Mouse (Mus musculus): ENCODE results near the gene Trim8. TPM values are rescaled to one million over a fixed set of nuclear protein-coding genes. Genes with fewer than 3 reads are reported as not detected.

Gene Trim8
- polyA plus RNA-seq, 1 experiment: not detected

GRCm38 (mm10) chr19:46459256-46459655, 42.2 kb upstream of the Trim8 start:
- Histone ChIP-seq H3K4me3 (ENCODE audit: insufficient read depth, low read depth, low read length) (no peak overlapping the region), H3K4me1 (ENCODE audit: control insufficient read depth, insufficient read depth, low read length) (peaks cover 15% of the 10 kb centered on the region; the same call in 1 of the 2 replicates), H3K27ac (ENCODE audit: insufficient read depth, low read depth, low read length) (no peak overlapping the region)
- TF ChIP-seq CTCF (IDR thresholded peaks at IDR 0.05; ENCODE audit: insufficient read depth, low read depth, low read length) (no peak), POLR2A (IDR thresholded peaks at IDR 0.05; ENCODE audit: insufficient read depth, low read depth, low read length) (no peak)
- 73% methylated on average over 10 of the region's 10 CpGs for WGBS

GRCm38 (mm10) chr19:46459889-46460288, 41.6 kb upstream of the Trim8 start:
- Histone ChIP-seq H3K4me3 (ENCODE audit: insufficient read depth, low read depth, low read length) (no peak overlapping the region), H3K27ac (ENCODE audit: insufficient read depth, low read depth, low read length) (no peak overlapping the region), H3K4me1 (ENCODE audit: control insufficient read depth, insufficient read depth, low read length) (peaks cover 15% of the 10 kb centered on the region; the same call in 1 of the 2 replicates)
- no peak for TF ChIP-seq POLR2A (IDR thresholded peaks at IDR 0.05; ENCODE audit: insufficient read depth, low read depth, low read length)
- no peak for TF ChIP-seq CTCF (IDR thresholded peaks at IDR 0.05; ENCODE audit: insufficient read depth, low read depth, low read length)
- WGBS: 68% methylated on average over 2 of the region's 2 CpGs

- 97% methylated on average over 3 of the region's 3 CpGs for WGBS
- Histone ChIP-seq H3K4me3 (ENCODE audit: insufficient read depth, low read depth, low read length) (no peak overlapping the region), H3K4me1 (ENCODE audit: control insufficient read depth, insufficient read depth, low read length) (peaks cover 7% of the 10 kb centered on the region; the same call in 1 of the 2 replicates), H3K27ac (ENCODE audit: insufficient read depth, low read depth, low read length) (no peak overlapping the region)
- TF ChIP-seq CTCF (IDR thresholded peaks at IDR 0.05; ENCODE audit: insufficient read depth, low read depth, low read length) (no peak), POLR2A (IDR thresholded peaks at IDR 0.05; ENCODE audit: insufficient read depth, low read depth, low read length) (no peak)
Measured at GRCm38 (mm10) chr19:46462574-46462973, 38.9 kb upstream of the Trim8 start.

GRCm38 (mm10) chr19:46463446-46463845, 38.1 kb upstream of the Trim8 start:
- peaks cover 3% of the 10 kb centered on the region; the same call in 1 of the 2 replicates for H3K4me1 ChIP-seq (ENCODE audit: control insufficient read depth, insufficient read depth, low read length)
- H3K27ac ChIP-seq (ENCODE audit: insufficient read depth, low read depth, low read length): no peak overlapping the region
- TF ChIP-seq POLR2A (IDR thresholded peaks at IDR 0.05; ENCODE audit: insufficient read depth, low read depth, low read length) (no peak), CTCF (IDR thresholded peaks at IDR 0.05; ENCODE audit: insufficient read depth, low read depth, low read length) (no peak)
- no peak overlapping the region for H3K4me3 ChIP-seq (ENCODE audit: insufficient read depth, low read depth, low read length)
- 98% methylated on average over 4 of the region's 4 CpGs for WGBS

GRCm38 (mm10) chr19:46466160-46466559, 35.3 kb upstream of the Trim8 start:
- TF ChIP-seq POLR2A (IDR thresholded peaks at IDR 0.05; ENCODE audit: insufficient read depth, low read depth, low read length): no peak
- no peak for TF ChIP-seq CTCF (IDR thresholded peaks at IDR 0.05; ENCODE audit: insufficient read depth, low read depth, low read length)
- H3K27ac ChIP-seq (ENCODE audit: insufficient read depth, low read depth, low read length): no peak overlapping the region
- WGBS: 91% methylated on average over 6 of the region's 6 CpGs
- peaks cover 3% of the 10 kb centered on the region; the same call in 1 of the 2 replicates for H3K4me1 ChIP-seq (ENCODE audit: control insufficient read depth, insufficient read depth, low read length)
- H3K4me3 ChIP-seq (ENCODE audit: insufficient read depth, low read depth, low read length): no peak overlapping the region

- WGBS: 81% methylated on average over 3 of the region's 3 CpGs
- H3K4me3 ChIP-seq (ENCODE audit: insufficient read depth, low read depth, low read length): no peak overlapping the region
Measured at GRCm38 (mm10) chr19:46467051-46467503, 34.4 kb upstream of the Trim8 start.

GRCm38 (mm10) chr19:46470364-46471240, 30.9 kb upstream of the Trim8 start:
- Histone ChIP-seq H3K4me3 (ENCODE audit: insufficient read depth, low read depth, low read length) (no peak overlapping the region), H3K4me1 (ENCODE audit: control insufficient read depth, insufficient read depth, low read length) (peaks cover 13% of the 10 kb centered on the region), H3K27ac (ENCODE audit: insufficient read depth, low read depth, low read length) (peak overlapping the region; percentile 18; the same call in 1 of the 2 replicates)
- no peak for TF ChIP-seq CTCF (IDR thresholded peaks at IDR 0.05; ENCODE audit: insufficient read depth, low read depth, low read length)
- no peak for TF ChIP-seq POLR2A (IDR thresholded peaks at IDR 0.05; ENCODE audit: insufficient read depth, low read depth, low read length)
- WGBS: 60% methylated on average over 17 of the region's 17 CpGs

More at GRCm38 (mm10) chr19:46467051-46467503, 34.4 kb upstream of the Trim8 start:
- TF ChIP-seq POLR2A (IDR thresholded peaks at IDR 0.05; ENCODE audit: insufficient read depth, low read depth, low read length): no peak
- no peak for TF ChIP-seq CTCF (IDR thresholded peaks at IDR 0.05; ENCODE audit: insufficient read depth, low read depth, low read length)
- H3K27ac ChIP-seq (ENCODE audit: insufficient read depth, low read depth, low read length): no peak overlapping the region
- peaks cover 9% of the 10 kb centered on the region for H3K4me1 ChIP-seq (ENCODE audit: control insufficient read depth, insufficient read depth, low read length)

GRCm38 (mm10) chr19:46471324-46472093, 30.0 kb upstream of the Trim8 start:
- TF ChIP-seq POLR2A (IDR thresholded peaks at IDR 0.05; ENCODE audit: insufficient read depth, low read depth, low read length) (no peak), CTCF (IDR thresholded peaks at IDR 0.05; ENCODE audit: insufficient read depth, low read depth, low read length) (no peak)
- H3K4me3 ChIP-seq (ENCODE audit: insufficient read depth, low read depth, low read length): no peak overlapping the region
- H3K27ac ChIP-seq (ENCODE audit: insufficient read depth, low read depth, low read length): 0 out of 2 replicates have a peak overlapping the region, but pooled peaks have one; percentile 18
- peaks cover 17% of the 10 kb centered on the region for H3K4me1 ChIP-seq (ENCODE audit: control insufficient read depth, insufficient read depth, low read length)
- 45% methylated on average over 10 of the region's 10 CpGs for WGBS
